Mouse (Mus musculus): Measurements from ENCODE around the gene Rprm. TPM values are rescaled to one million over a fixed set of nuclear protein-coding genes. Genes with fewer than 3 reads are reported as not detected.

The Rprm gene
- polyA plus RNA-seq (2012; ENCODE audit: insufficient read depth, insufficient read length, missing spikeins) = not detected in 2 replicates

DNA sequence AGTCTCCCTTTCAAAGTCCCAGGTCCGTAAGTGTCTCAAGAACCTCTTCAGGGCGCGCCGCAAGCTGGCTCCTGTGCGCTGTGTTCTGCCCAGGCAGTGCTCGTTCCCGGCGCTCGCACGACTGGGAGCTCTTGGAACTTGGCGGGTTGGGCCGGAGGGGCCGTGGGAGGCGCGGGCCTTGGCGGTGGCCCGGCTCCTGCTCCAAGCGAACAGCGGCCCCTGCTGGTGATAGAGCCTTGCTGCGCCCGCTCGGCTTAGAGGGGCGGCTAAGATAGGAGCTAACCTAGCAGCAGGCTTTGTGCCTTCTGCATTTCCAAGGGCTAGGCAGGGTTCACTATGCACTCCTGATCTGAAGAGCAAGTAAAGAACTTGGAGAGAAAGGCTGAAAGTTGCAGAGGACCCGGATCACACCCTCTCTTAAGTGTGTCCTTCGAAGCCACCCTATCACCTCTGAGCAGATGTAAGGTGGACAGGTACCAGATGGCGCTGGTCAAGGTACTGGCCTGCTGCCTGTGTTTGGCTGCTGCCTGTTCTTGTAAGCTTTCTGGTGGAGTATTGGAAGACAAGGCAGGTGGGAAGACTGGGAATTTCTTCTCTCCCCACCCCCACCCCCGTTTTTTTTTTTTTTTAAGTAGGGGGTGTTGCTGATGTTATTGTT, at the start of gene Rprm:
Rprm (minus strand) TSS at position 123 of the 658 bp plus-strand sequence.
- H3K4me1 ChIP-seq (ENCODE audit: control insufficient read depth, insufficient read depth, low read length) = 0 out of 2 replicates have a peak, but pooled peaks cover 2% of the 10 kb centered on the region
- TF ChIP-seq CTCF (IDR thresholded peaks at IDR 0.05; ENCODE audit: low read depth, low read length) (peak; percentile 74), POLR2A (IDR thresholded peaks at IDR 0.05; ENCODE audit: borderline replicate concordance, low read depth, low read length) (no peak)
- H3K4me3 ChIP-seq (ENCODE audit: insufficient read depth, low read length) = peak within 1 kb of the TSS; percentile 57
- no peak within 1 kb of the TSS for H3K27ac ChIP-seq (ENCODE audit: insufficient read depth, low read depth, low read length)

DNA sequence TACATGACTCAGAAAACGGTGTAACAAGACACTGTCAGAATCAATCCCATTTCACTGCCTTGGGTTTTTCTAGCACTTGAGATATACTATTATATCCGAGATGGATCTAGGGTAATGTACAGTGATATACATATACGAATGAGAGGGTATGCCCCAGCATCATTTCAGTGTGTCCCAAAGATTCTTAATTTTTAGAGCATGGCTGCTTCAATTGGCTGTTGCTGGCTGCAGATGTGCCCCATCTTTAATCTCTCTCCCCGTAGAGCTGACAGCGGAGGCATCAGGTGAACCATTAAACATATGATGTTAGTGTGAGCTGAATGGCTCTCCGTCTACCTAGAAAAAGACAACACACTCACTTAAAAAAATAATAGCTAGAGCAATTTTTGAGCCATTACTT, 34.0 kb upstream of the Rprm start:
- no peak overlapping the region for H3K4me3 ChIP-seq (ENCODE audit: insufficient read depth, low read length)
- no peak overlapping the region for H3K27ac ChIP-seq (ENCODE audit: insufficient read depth, low read depth, low read length)
- H3K4me1 ChIP-seq (ENCODE audit: control insufficient read depth, insufficient read depth, low read length) = no peaks in the 10 kb centered on the region
- TF ChIP-seq POLR2A (IDR thresholded peaks at IDR 0.05; ENCODE audit: borderline replicate concordance, low read depth, low read length) = no peak

DNA sequence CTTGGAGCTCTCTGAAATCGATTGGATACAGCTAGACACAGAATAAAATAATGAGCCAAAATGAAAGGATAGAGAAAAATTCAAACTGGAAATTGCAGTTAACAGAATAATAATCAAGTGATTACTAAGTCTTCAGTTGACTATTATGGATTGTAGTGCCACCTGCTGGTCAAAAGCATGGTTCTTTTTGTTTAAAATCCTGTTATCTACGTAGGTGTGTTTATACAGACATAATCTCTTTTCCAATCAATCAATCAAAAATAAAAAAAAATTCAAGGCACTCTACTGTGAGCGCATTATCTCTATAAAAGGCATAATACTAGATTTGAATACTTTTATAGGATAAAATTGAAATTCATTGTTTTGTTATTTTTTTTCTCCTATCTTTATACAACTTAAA, 33.5 kb upstream of the Rprm start:
- TF ChIP-seq CTCF (IDR thresholded peaks at IDR 0.05; ENCODE audit: low read depth, low read length) (no peak), POLR2A (IDR thresholded peaks at IDR 0.05; ENCODE audit: borderline replicate concordance, low read depth, low read length) (no peak)
- Histone ChIP-seq H3K4me1 (ENCODE audit: control insufficient read depth, insufficient read depth, low read length) (no peaks in the 10 kb centered on the region), H3K4me3 (ENCODE audit: insufficient read depth, low read length) (no peak overlapping the region), H3K27ac (ENCODE audit: insufficient read depth, low read depth, low read length) (no peak overlapping the region)

DNA sequence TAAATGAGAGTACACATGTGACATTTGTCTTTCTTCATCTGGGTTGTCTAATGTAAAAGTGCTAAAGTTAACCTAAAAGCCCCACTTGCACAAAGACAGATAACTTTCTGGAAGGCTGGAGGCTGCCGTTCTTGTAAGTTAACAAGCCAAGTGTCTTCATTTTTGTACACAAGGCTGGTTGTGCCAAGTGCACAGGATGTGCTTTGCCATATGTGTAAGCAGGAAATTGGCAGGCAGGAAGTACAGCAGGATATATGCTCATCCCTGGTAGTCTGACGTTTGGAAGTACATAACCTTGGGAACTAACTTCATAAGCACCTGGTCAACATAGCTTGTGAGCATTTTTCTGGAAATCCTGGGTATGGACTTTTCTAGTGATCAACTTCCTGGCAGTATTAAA, 25.9 kb upstream of the Rprm start:
- Histone ChIP-seq H3K27ac (ENCODE audit: insufficient read depth, low read depth, low read length) (no peak overlapping the region), H3K4me3 (ENCODE audit: insufficient read depth, low read length) (no peak overlapping the region), H3K4me1 (ENCODE audit: control insufficient read depth, insufficient read depth, low read length) (no peaks in the 10 kb centered on the region)
- TF ChIP-seq POLR2A (IDR thresholded peaks at IDR 0.05; ENCODE audit: borderline replicate concordance, low read depth, low read length) (no peak), CTCF (IDR thresholded peaks at IDR 0.05; ENCODE audit: low read depth, low read length) (no peak)

DNA sequence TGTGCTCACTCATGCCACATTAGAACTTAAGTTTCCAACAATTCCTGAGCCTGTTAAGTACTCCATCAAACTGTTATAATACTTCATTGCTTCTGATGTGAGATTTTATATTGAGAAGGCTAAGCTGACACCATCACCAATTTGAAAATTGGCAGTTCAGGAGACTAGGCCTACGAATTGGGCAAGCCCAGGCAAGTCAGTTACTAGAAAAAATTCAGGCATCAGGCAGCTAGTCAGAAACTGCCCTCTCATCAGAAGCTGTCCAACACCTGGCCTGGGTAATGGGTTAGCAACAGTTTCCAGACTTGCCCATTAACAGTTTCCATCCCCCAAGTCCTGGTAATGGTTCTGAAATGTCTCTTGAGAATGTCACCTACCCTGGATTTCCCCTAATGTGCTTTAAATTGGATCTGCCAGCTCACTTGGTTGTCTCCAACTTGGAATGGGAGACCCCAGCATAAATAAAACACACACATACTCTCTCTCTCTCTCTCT, 20.9 kb upstream of the Rprm start:
- TF ChIP-seq POLR2A (IDR thresholded peaks at IDR 0.05; ENCODE audit: borderline replicate concordance, low read depth, low read length) = no peak
- TF ChIP-seq CTCF (IDR thresholded peaks at IDR 0.05; ENCODE audit: low read depth, low read length) = no peak
- H3K4me1 ChIP-seq (ENCODE audit: control insufficient read depth, insufficient read depth, low read length) = no peaks in the 10 kb centered on the region
- H3K4me3 ChIP-seq (ENCODE audit: insufficient read depth, low read length) = no peak overlapping the region
- H3K27ac ChIP-seq (ENCODE audit: insufficient read depth, low read depth, low read length) = no peak overlapping the region

DNA sequence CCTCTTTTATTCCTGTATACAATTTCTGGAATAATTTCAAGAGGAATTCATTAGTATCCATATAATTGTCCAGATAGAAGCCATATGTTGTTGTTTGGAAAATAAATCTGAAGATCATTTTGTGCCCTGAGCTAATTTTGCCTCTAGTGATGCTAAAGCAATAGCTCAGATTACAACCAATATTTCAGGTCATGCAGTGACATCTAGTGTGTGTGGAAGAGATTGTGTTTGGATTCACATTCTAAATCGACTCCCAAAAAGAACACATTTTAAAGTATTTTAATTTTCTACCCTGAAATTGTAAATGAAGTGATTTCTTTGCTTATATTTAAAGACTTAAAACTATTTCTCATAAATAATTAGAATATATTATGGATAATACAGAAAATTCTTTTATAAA, 14.6 kb upstream of the Rprm start:
- TF ChIP-seq POLR2A (IDR thresholded peaks at IDR 0.05; ENCODE audit: borderline replicate concordance, low read depth, low read length) = no peak
- TF ChIP-seq CTCF (IDR thresholded peaks at IDR 0.05; ENCODE audit: low read depth, low read length) = no peak
- no peak overlapping the region for H3K27ac ChIP-seq (ENCODE audit: insufficient read depth, low read depth, low read length)
- H3K4me3 ChIP-seq (ENCODE audit: insufficient read depth, low read length) = no peak overlapping the region
- no peaks in the 10 kb centered on the region for H3K4me1 ChIP-seq (ENCODE audit: control insufficient read depth, insufficient read depth, low read length)

DNA sequence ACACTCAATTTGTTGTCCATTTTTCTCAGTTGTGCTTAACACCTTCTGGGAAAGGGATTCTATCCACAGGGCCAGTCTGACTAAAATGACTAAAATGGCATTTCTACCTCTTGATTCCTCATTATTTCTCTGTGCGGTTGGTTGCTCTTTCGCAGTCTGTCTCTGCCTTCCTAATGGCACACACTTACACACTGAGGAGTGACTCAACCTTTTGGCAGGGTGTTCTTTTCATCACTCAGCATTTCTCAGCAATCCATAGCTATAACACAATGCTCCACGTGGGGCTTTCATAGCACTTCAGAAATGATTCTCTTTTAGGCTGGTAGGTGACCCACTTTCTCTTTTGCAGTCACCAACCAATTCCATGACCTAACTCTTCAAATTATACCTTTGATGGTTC, 7.3 kb upstream of the Rprm start:
- H3K4me1 ChIP-seq (ENCODE audit: control insufficient read depth, insufficient read depth, low read length) = no peaks in the 10 kb centered on the region
- no peak overlapping the region for H3K4me3 ChIP-seq (ENCODE audit: insufficient read depth, low read length)

DNA sequence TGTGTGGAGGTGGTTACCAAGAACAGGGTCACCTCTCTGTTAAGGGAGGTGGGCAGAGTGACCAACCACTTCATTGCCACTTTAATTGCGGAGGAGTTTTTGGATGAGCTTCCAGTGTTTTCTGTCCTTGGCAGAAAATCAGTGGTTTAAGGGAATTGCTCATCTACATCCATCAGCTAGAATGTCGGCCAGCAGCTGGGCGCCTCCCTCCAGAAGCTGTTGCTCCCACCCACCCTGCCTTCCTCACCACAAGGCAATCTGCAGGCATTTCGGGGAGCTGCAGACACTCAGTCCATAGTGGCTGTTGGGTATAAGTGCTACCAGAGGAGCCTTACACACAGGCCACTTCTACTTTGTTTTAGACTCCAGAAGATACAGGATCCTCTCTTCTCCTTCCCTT, 902 bp upstream of the Rprm start:
- TF ChIP-seq POLR2A (IDR thresholded peaks at IDR 0.05; ENCODE audit: borderline replicate concordance, low read depth, low read length) (no peak), CTCF (IDR thresholded peaks at IDR 0.05; ENCODE audit: low read depth, low read length) (no peak)
- no peak overlapping the region for H3K4me3 ChIP-seq (ENCODE audit: insufficient read depth, low read length)
- H3K4me1 ChIP-seq (ENCODE audit: control insufficient read depth, insufficient read depth, low read length) = 0 out of 2 replicates have a peak, but pooled peaks cover 2% of the 10 kb centered on the region
- no peak overlapping the region for H3K27ac ChIP-seq (ENCODE audit: insufficient read depth, low read depth, low read length)

More for the DNA sequence above, 7.3 kb upstream of the Rprm start:
- TF ChIP-seq POLR2A (IDR thresholded peaks at IDR 0.05; ENCODE audit: borderline replicate concordance, low read depth, low read length) (no peak), CTCF (IDR thresholded peaks at IDR 0.05; ENCODE audit: low read depth, low read length) (no peak)
- no peak overlapping the region for H3K27ac ChIP-seq (ENCODE audit: insufficient read depth, low read depth, low read length)

DNA sequence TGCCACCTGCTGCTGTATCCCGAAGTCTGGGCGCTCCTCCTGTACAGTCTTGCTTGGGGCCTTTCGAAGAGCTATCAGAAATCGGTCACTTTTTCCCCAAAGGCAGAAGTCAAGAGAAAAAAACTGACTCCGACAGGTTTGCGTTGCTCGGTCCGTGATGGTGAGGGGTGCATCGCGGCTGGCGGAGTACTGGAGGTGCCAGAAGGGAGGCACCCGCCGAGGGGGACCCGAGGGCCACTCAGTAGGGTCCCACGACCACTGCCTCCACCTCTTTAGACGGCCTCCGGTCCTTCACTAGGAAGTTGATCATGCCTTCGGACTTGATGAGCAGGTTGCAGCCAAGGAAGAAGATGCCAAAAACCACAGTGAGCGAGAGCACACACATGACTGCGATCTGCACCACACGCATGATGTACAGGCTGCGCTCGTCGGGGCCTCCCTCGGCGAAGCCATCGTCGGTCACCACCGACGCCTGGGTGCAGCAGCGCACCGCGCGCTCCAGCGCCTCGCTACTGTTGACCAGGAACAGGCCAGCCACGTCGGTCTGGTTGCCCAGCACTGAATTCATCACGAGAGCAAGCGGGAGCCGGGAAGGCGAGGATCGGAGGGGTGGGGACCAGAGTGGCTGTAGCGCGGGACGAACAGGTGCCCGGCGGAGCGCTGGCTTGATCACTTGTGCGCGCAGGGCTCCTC, 469 bp downstream of the Rprm start:
- peak overlapping the region; percentile 57 for H3K4me3 ChIP-seq (ENCODE audit: insufficient read depth, low read length)
- TF ChIP-seq CTCF (IDR thresholded peaks at IDR 0.05; ENCODE audit: low read depth, low read length) (no peak), POLR2A (IDR thresholded peaks at IDR 0.05; ENCODE audit: borderline replicate concordance, low read depth, low read length) (no peak)
- 0 out of 2 replicates have a peak, but pooled peaks cover 2% of the 10 kb centered on the region for H3K4me1 ChIP-seq (ENCODE audit: control insufficient read depth, insufficient read depth, low read length)
- H3K27ac ChIP-seq (ENCODE audit: insufficient read depth, low read depth, low read length) = no peak overlapping the region
